Mouse (Mus musculus) MEL (cell line): ENCODE data around the gene Sec63. TPM values are rescaled to one million over a fixed set of nuclear protein-coding genes. Genes with fewer than 3 reads are reported as not detected.

Source experiments
- DNase-seq: peaks from one replicate; pipeline ENCODE4 v3.0.0; 2011; ENCODE audit warnings: low read depth, low spot score
- H3K27ac ChIP-seq: 2 replicates; pipeline ENCODE4 v1.5.1; 2012; ENCODE audit warnings: low read depth, mild to moderate bottlenecking, control low read depth, low read length, moderate library complexity; ENCODE audit not compliant: control insufficient read depth
- H3K27me3 ChIP-seq, 2 experiments: fragments of 150-350 bp in 1 of 2; sonication (generic) in 1 of 2; 2 replicates each; pipeline ENCODE4 v1.6.1; 2012; ENCODE audit warnings: low read length in 2 of 2, mild to moderate bottlenecking in 2 of 2, improper control_type of control experiment in 1 of 2, moderate library complexity in 1 of 2; ENCODE audit not compliant: insufficient read depth in 2 of 2, control insufficient read depth in 1 of 2
- H3K36me3 ChIP-seq, 2 experiments: 2 replicates each; pipeline ENCODE4 v1.6.1; 2012 to 2014; ENCODE audit warnings: low read length in 2 of 2, improper control_type of control experiment in 1 of 2, inconsistent platforms in 1 of 2, mild to moderate bottlenecking in 1 of 2; ENCODE audit not compliant: insufficient read depth in 2 of 2, control insufficient read depth in 1 of 2
- H3K4me1 ChIP-seq, 2 experiments: fragments of 150-350 bp in 1 of 2; sonication (generic) in 1 of 2; 2 replicates each; pipeline ENCODE4 v1.6.1; 2012; ENCODE audit warnings: low read length in 2 of 2, improper control_type of control experiment in 1 of 2, mild to moderate bottlenecking in 1 of 2; ENCODE audit not compliant: insufficient read depth in 2 of 2, control insufficient read depth in 1 of 2
- H3K4me3 ChIP-seq, 2 experiments: fragments of 150-350 bp in 1 of 2; sonication (generic) in 1 of 2; 2 replicates each; pipeline ENCODE4 v1.5.1; 2012; ENCODE audit warnings: low read depth in 2 of 2, low read length in 2 of 2, mild to moderate bottlenecking in 2 of 2, moderate library complexity in 2 of 2, control low read depth in 1 of 2, improper control_type of control experiment in 1 of 2; ENCODE audit not compliant: control insufficient read depth in 1 of 2, insufficient read depth in 1 of 2
- H3K79me2 ChIP-seq: 2 replicates; pipeline ENCODE4 v1.6.1; 2012; ENCODE audit warnings: mild to moderate bottlenecking, low read length, moderate library complexity; ENCODE audit not compliant: control insufficient read depth, poor library complexity, insufficient read depth
- H3K9ac ChIP-seq: 2 replicates; pipeline ENCODE4 v1.6.1; 2012; ENCODE audit warnings: low read depth, mild to moderate bottlenecking, control low read depth, low read length, moderate library complexity; ENCODE audit not compliant: control insufficient read depth, poor library complexity, severe bottlenecking
- H3K9me3 ChIP-seq: fragments of 150-350 bp; sonication (generic); replicated peaks from 2 replicates; pipeline ENCODE4 v1.6.1; 2012; ENCODE audit warnings: mild to moderate bottlenecking, low read length, improper control_type of control experiment, moderate library complexity; ENCODE audit not compliant: insufficient read depth
- CHD1 ChIP-seq: IDR thresholded peaks from 2 replicates; pipeline ENCODE4 v1.6.1; 2012; ENCODE audit warnings: low read depth, mild to moderate bottlenecking, inconsistent platforms, low read length, improper control_type of control experiment
- CTCF ChIP-seq, 3 experiments: IDR thresholded peaks in 2 of 3; conservative IDR thresholded peaks in 1 of 3; 2 replicates each; pipeline ENCODE4 v1.5.1; 2011 to 2012; ENCODE audit warnings: low read length in 3 of 3, low read depth in 2 of 3, mild to moderate bottlenecking in 2 of 3, improper control_type of control experiment in 1 of 3, inconsistent platforms in 1 of 3, mixed read lengths in 1 of 3, moderate library complexity in 1 of 3; ENCODE audit not compliant: control insufficient read depth in 1 of 3, insufficient read depth in 1 of 3, poor library complexity in 1 of 3, severe bottlenecking in 1 of 3
- ELF1 ChIP-seq: IDR thresholded peaks from 2 replicates; pipeline ENCODE4 v1.6.1; 2014; ENCODE audit warnings: low read depth, mild to moderate bottlenecking, inconsistent platforms, low read length, improper control_type of control experiment, moderate library complexity
- EP300 ChIP-seq, 2 experiments: IDR thresholded peaks; 2 replicates each; pipeline ENCODE4 v1.6.1; 2011; ENCODE audit warnings: improper control_type of control experiment in 2 of 2, low read length in 2 of 2, low read depth in 1 of 2, mild to moderate bottlenecking in 1 of 2
- ETS1 ChIP-seq: IDR thresholded peaks from 2 replicates; pipeline ENCODE4 v1.6.1; 2012; ENCODE audit warnings: low read depth, mild to moderate bottlenecking, inconsistent platforms, low read length, improper control_type of control experiment, moderate library complexity
- GABPA ChIP-seq: IDR thresholded peaks from 2 replicates; pipeline ENCODE4 v1.6.1; 2012; ENCODE audit warnings: low read depth, mild to moderate bottlenecking, inconsistent platforms, low read length, improper control_type of control experiment, moderate library complexity
- HCFC1 ChIP-seq: IDR thresholded peaks from 2 replicates; pipeline ENCODE4 v1.6.1; 2012; ENCODE audit warnings: low read depth, mild to moderate bottlenecking, inconsistent platforms, low read length, improper control_type of control experiment, moderate library complexity
- KAT2A ChIP-seq: conservative IDR thresholded peaks from 2 replicates; pipeline ENCODE4 v1.6.1; 2012; ENCODE audit warnings: low read depth, low read length, improper control_type of control experiment, inconsistent platforms
- MAFK ChIP-seq: IDR thresholded peaks from 2 replicates; pipeline ENCODE4 v1.6.1; 2011; ENCODE audit warnings: low read depth, mild to moderate bottlenecking, low read length, improper control_type of control experiment, borderline replicate concordance
- MYB ChIP-seq: IDR thresholded peaks from 2 replicates; pipeline ENCODE4 v1.6.1; 2011; ENCODE audit warnings: mild to moderate bottlenecking, low read depth, low read length, improper control_type of control experiment
- NELFE ChIP-seq: IDR thresholded peaks from 2 replicates; pipeline ENCODE4 v1.6.1; 2011; ENCODE audit warnings: low read depth, low read length, improper control_type of control experiment
- NRF1 ChIP-seq: IDR thresholded peaks from 2 replicates; pipeline ENCODE4 v1.6.1; 2014; ENCODE audit warnings: low read depth, mild to moderate bottlenecking, inconsistent platforms, low read length, improper control_type of control experiment, moderate library complexity; ENCODE audit not compliant: poor library complexity, insufficient read depth, severe bottlenecking
- POLR2A ChIP-seq, 2 experiments: IDR thresholded peaks; 2 replicates each; pipeline ENCODE4 v1.6.1; 2011 to 2012; ENCODE audit warnings: low read length in 2 of 2, mild to moderate bottlenecking in 2 of 2, control low read depth in 1 of 2, improper control_type of control experiment in 1 of 2, low read depth in 1 of 2, moderate library complexity in 1 of 2; ENCODE audit not compliant: control insufficient read depth in 1 of 2, insufficient read depth in 1 of 2, poor library complexity in 1 of 2
- POLR2AphosphoS5 ChIP-seq: IDR thresholded peaks from 2 replicates; pipeline ENCODE4 v1.6.1; 2012; ENCODE audit warnings: low read depth, borderline replicate concordance, mild to moderate bottlenecking, inconsistent platforms, low read length, moderate library complexity, mixed read lengths
- TAL1 ChIP-seq: IDR thresholded peaks from 2 replicates; pipeline ENCODE4 v1.6.1; 2012; ENCODE audit warnings: mild to moderate bottlenecking, inconsistent platforms, low read length, moderate library complexity, mixed read lengths
- TCF12 ChIP-seq: IDR thresholded peaks from 2 replicates; pipeline ENCODE4 v1.6.1; 2014; ENCODE audit warnings: low read depth, mild to moderate bottlenecking, inconsistent platforms, low read length, improper control_type of control experiment, moderate library complexity
- UBTF ChIP-seq: IDR thresholded peaks from 2 replicates; pipeline ENCODE4 v1.6.1; 2012; ENCODE audit warnings: low read depth, mild to moderate bottlenecking, inconsistent platforms, low read length, improper control_type of control experiment, moderate library complexity, borderline replicate concordance; ENCODE audit not compliant: insufficient read depth
- USF2 ChIP-seq, 2 experiments: IDR thresholded peaks; 2 replicates each; pipeline ENCODE4 v1.6.1; 2011 to 2012; ENCODE audit warnings: improper control_type of control experiment in 2 of 2, low read length in 2 of 2, borderline replicate concordance in 1 of 2, inconsistent platforms in 1 of 2, low read depth in 1 of 2, mild to moderate bottlenecking in 1 of 2; ENCODE audit not compliant: insufficient read depth in 1 of 2
- polyA plus RNA-seq, 2 experiments: library from polyadenylated mRNA; stranded (reverse) in 1 of 2; unstranded in 1 of 2; fragments of >175 nt in 1 of 2; fragments of >200 nt in 1 of 2; gene quantifications; 2 replicates each; pipeline versions ENCODE4 v1.2.1 to v1.2.4; 2012; ENCODE audit warnings: low replicate concordance in 2 of 2, low read depth in 1 of 2; ENCODE audit not compliant: insufficient read length in 2 of 2, insufficient read depth in 1 of 2, missing spikeins in 1 of 2
- total RNA-seq: library from RNA; depleted of rRNA; stranded (reverse); fragments of 300-350 nt; gene quantifications from 2 replicates; pipeline ENCODE4 v1.2.3, GENCODE M21; 2012

The Sec63 gene
- total and polyA plus RNA-seq, 3 experiments: 16.1 to 119 (median 41.8) TPM

GRCm38 (mm10) chr10:42780753-42781152 is 19.5 kb downstream of the Sec63 start (continued):
- no peak for TF ChIP-seq MAFK
- TF ChIP-seq, all 39 proteins: peak for 5

GRCm38 (mm10) chr10:42781672-42782071 is 20.4 kb downstream of the Sec63 start:
- Histone ChIP-seq H3K36me3 (peaks cover 16 to 22% of the 10 kb centered on the region in 2 experiments), H3K4me1 (peaks cover 0 to 11% of the 10 kb centered on the region in 2 experiments; a peak in 2 of 4 replicates), H3K27me3 (no peaks in the 10 kb centered on the region), H3K27ac (no peak overlapping the region), H3K4me3 (no peak overlapping the region), H3K9ac (no peak overlapping the region), H3K9me3 (no peaks in the 10 kb centered on the region), H3K79me2 (peaks cover 20% of the 10 kb centered on the region)
- TF ChIP-seq NRF1: no peak
- TF ChIP-seq GABPA: no peak
- no peak for TF ChIP-seq CTCF (IDR thresholded peaks at IDR 0.05 in 2 of 3, conservative IDR thresholded peaks at IDR 0.05 in 1 of 3; ENCODE audit: control insufficient read depth in 1 of 3, insufficient read depth in 1 of 3, low read depth in 2 of 3, low read length in 3 of 3, poor library complexity in 1 of 3, severe bottlenecking in 1 of 3)
- no peak for TF ChIP-seq ETS1
- TF ChIP-seq TAL1: no peak
- TF ChIP-seq POLR2A (IDR thresholded peaks at IDR 0.05; ENCODE audit: control insufficient read depth in 1 of 2, insufficient read depth in 1 of 2, low read depth in 1 of 2, low read length in 2 of 2, poor library complexity in 1 of 2): no peak
- no peak for TF ChIP-seq UBTF
- no peak for TF ChIP-seq CHD1
- no peak for TF ChIP-seq MYB
- no peak for TF ChIP-seq KAT2A
- no peak for TF ChIP-seq TCF12
- DNase-seq: no peak

- peaks cover 0 to 28% of the 10 kb centered on the region in 2 experiments; a peak in 2 of 4 replicates for H3K36me3 ChIP-seq
- no peaks in the 10 kb centered on the region for H3K9me3 ChIP-seq
- H3K9ac ChIP-seq: no peak overlapping the region
- H3K4me3 ChIP-seq: no peak overlapping the region
- no peaks in the 10 kb centered on the region for H3K4me1 ChIP-seq
- no peaks in the 10 kb centered on the region for H3K27me3 ChIP-seq
- TF ChIP-seq NELFE (no peak), POLR2AphosphoS5 (no peak), EP300 (IDR thresholded peaks at IDR 0.05; ENCODE audit: low read depth in 1 of 2, low read length in 2 of 2) (no peak), HCFC1 (no peak), TAL1 (no peak), USF2 (IDR thresholded peaks at IDR 0.05; ENCODE audit: borderline replicate concordance in 1 of 2, insufficient read depth in 1 of 2, low read depth in 1 of 2, low read length in 2 of 2) (no peak), ELF1 (no peak)
- H3K79me2 ChIP-seq: no peaks in the 10 kb centered on the region
- H3K27ac ChIP-seq: no peak overlapping the region
- DNase-seq: no peak
These were observed 39.6 kb downstream of the Sec63 start for GRCm38 (mm10) chr10:42800922-42801321.
